Mouse (Mus musculus): ENCODE data around the gene Impdh1.

Impdh1 gene

GRCm38 (mm10) chr6:29213436-29213835 lies 2.7 kb downstream of the Impdh1 start:
- no peak for DNase-seq (ENCODE audit: low spot score)

GRCm38 (mm10) chr6:29211806-29212492 lies 4.2 kb downstream of the Impdh1 start:
- DNase-seq (ENCODE audit: low spot score): no peak

- no peak for DNase-seq (ENCODE audit: low spot score)
Measured at GRCm38 (mm10) chr6:29211146-29211545, 5.0 kb downstream of the Impdh1 start.

GRCm38 (mm10) chr6:29210231-29210936 lies 5.8 kb downstream of the Impdh1 start:
- DNase-seq (ENCODE audit: low spot score): no peak

GRCm38 (mm10) chr6:29208178-29208577 lies 8.0 kb downstream of the Impdh1 start:
- no peak for DNase-seq (ENCODE audit: low spot score)

- DNase-seq (ENCODE audit: low spot score): no peak
Measured at GRCm38 (mm10) chr6:29207017-29207416, 9.1 kb downstream of the Impdh1 start.

- DNase-seq (ENCODE audit: low spot score): no peak
Measured at GRCm38 (mm10) chr6:29206006-29206405, 10.2 kb downstream of the Impdh1 start.

GRCm38 (mm10) chr6:29204932-29205614 lies 11.1 kb downstream of the Impdh1 start:
- DNase-seq (ENCODE audit: low spot score): no peak

- DNase-seq (ENCODE audit: low spot score): no peak
Measured at GRCm38 (mm10) chr6:29203861-29204585, 12.1 kb downstream of the Impdh1 start.

GRCm38 (mm10) chr6:29203096-29203495 lies 13.1 kb downstream of the Impdh1 start:
- DNase-seq (ENCODE audit: low spot score): no peak

- no peak for DNase-seq (ENCODE audit: low spot score)
Measured at GRCm38 (mm10) chr6:29201988-29202387, 14.2 kb downstream of the Impdh1 start.

- no peak for DNase-seq (ENCODE audit: low spot score)
Measured at GRCm38 (mm10) chr6:29201341-29201740, 14.8 kb downstream of the Impdh1 start.

GRCm38 (mm10) chr6:29200496-29200895 lies 15.7 kb downstream of the Impdh1 start:
- DNase-seq (ENCODE audit: low spot score): no peak

- DNase-seq (ENCODE audit: low spot score): no peak
Measured at GRCm38 (mm10) chr6:29199223-29199855, 16.8 kb downstream of the Impdh1 start.

- peak; percentile 65 for DNase-seq (ENCODE audit: low spot score)
Measured at GRCm38 (mm10) chr6:29198309-29199222, 17.6 kb downstream of the Impdh1 start.

GRCm38 (mm10) chr6:29195846-29196698 lies 20.1 kb downstream of the Impdh1 start:
- DNase-seq (ENCODE audit: low spot score): no peak

- peak; percentile 2 for DNase-seq (ENCODE audit: low spot score)
Measured at GRCm38 (mm10) chr6:29195146-29195545, 21.0 kb downstream of the Impdh1 start.

- DNase-seq (ENCODE audit: low spot score): peak; percentile 7
Measured at GRCm38 (mm10) chr6:29193961-29194750, 22.0 kb downstream of the Impdh1 start.

- DNase-seq (ENCODE audit: low spot score): no peak
Measured at GRCm38 (mm10) chr6:29187936-29188335, 28.2 kb downstream of the Impdh1 start.

Measured in urinary bladder, postnatal 10 days (tissue).